In genomic region chr11:87073866-87074440, GRCm38 (mm10) we compare ENCODE assay signal across 8 mouse cellular contexts. TPM values are rescaled to one million over a fixed set of nuclear protein-coding genes. Genes with fewer than 3 reads are reported as not detected.
DNase-seq lines count a peak whose midpoint lies in the region; ATAC-seq lines count a peak whose summit lies in the region.

Gene Gdpd1, minus strand, starts transcription at chr11:87074062.

- H3K9ac ChIP-seq in hindbrain, embryonic 11.5 days (ENCODE audit: low read depth, low read length) = peak within 1 kb of the TSS; percentile 95

- H3K4me2 ChIP-seq in hindbrain, embryonic 11.5 days (replicated peaks; ENCODE audit: low read depth, low read length) = peak within 1 kb of the TSS; percentile 65

- peak; percentile 91 for DNase-seq in Muller cell, postnatal 12 days (ENCODE audit: inconsistent ontology term)
- peak; percentile 91 for DNase-seq in cerebellum, adult 9-11 months
- peak; percentile 75 to 92 for DNase-seq in frontal cortex, adult 2 months (ENCODE audit: extremely low spot score in 1 of 2, low spot score in 1 of 2)
- peak; percentile 95 for DNase-seq in hindbrain, embryonic 11.5 days (ENCODE audit: low spot score)
- peak; percentile 83 to 90 for DNase-seq in layer of hippocampus, postnatal 10 days (ENCODE audit: low spot score in 2 of 2)
- peak; percentile 90 for DNase-seq in lung, postnatal 10 days
- DNase-seq in retina, adult 2 months (ENCODE audit: low read depth, low spot score) = peak; percentile 73
- peak; percentile 90 to 94 for DNase-seq in thymus, postnatal 36 days

- H3K36me3 ChIP-seq in hindbrain, embryonic 11.5 days (ENCODE audit: control insufficient read depth, insufficient read depth, low read length) = no peaks in the 10 kb centered on the region

- no peaks in the 10 kb centered on the region; the same call in 1 of the 2 replicates for H3K4me1 ChIP-seq in hindbrain, embryonic 11.5 days (replicated peaks; ENCODE audit: control insufficient read depth, insufficient read depth, low read length)

- no peaks in the 10 kb centered on the region for H3K27me3 ChIP-seq in hindbrain, embryonic 11.5 days (ENCODE audit: control insufficient read depth, insufficient read depth, low read length)

- ATAC-seq in hindbrain, embryonic 11.5 days (ENCODE audit: low FRiP score) = peak; percentile 96

- H3K9me3 ChIP-seq in hindbrain, embryonic 11.5 days (ENCODE audit: control insufficient read depth, low read length) = no peaks in the 10 kb centered on the region

- H3K27ac ChIP-seq in hindbrain, embryonic 11.5 days (ENCODE audit: low read depth, low read length) = peak within 1 kb of the TSS; percentile 98

- H3K4me3 ChIP-seq in hindbrain, embryonic 11.5 days (ENCODE audit: low read depth, low read length) = peak within 1 kb of the TSS; percentile 76

- 1% methylated on average over 43 of the region's 43 CpGs for WGBS in hindbrain, embryonic 11.5 days

RNA-seq across cellular contexts. Expression of gene Gdpd1, which starts in this region (rescaled TPM):
- 37.0 and 37.8 TPM in 2 replicates for polyA plus RNA-seq in frontal cortex, adult 2 months (2012; rRNA removed)
- polyA plus RNA-seq in hindbrain, embryonic 11.5 days (2014; fragmentation: Nextera tagmentation; extraction: Ambion mirVana) = 99.1 and 114 TPM in 2 replicates
- 10 to 100 TPM; 57.5 to 60.4 TPM for total RNA-seq in layer of hippocampus, postnatal 10 days (2021)

Comparison
In these comparisons a context has a peak if more than half of its experiments do, and no peak if none do; other contexts are left out.
1. Peak in every context shown above with its lines: DNase-seq, ATAC-seq, H3K4me3 ChIP-seq and H3K27ac ChIP-seq.